Mouse (Mus musculus) erythroblast, adult 5-6 weeks (primary cell): ENCODE measurements around the gene Gdpgp1. TPM values are rescaled to one million over a fixed set of nuclear protein-coding genes. Genes with fewer than 3 reads are reported as not detected.

Experiments
- ATAC-seq: replicated peaks from 2 replicates; pipeline ENCODE4 v1.8.0; 2016; ENCODE audit warnings: moderate number of reproducible peaks, mild to moderate bottlenecking, moderate TSS enrichment, inconsistent platforms; ENCODE audit not compliant: poor library complexity, low FRiP score, severe bottlenecking
- total RNA-seq, 2 experiments: library from RNA; stranded (forward) in 1 of 2; stranded (reverse) in 1 of 2; fragments of 150-400 nt in 1 of 2; fragments of 200-764, 138-1000 nt in 1 of 2; gene quantifications; 2 replicates each; pipeline versions ENCODE4 v1.2.3 to v1.2.4; 2015 to 2017; ENCODE audit warnings: low replicate concordance in 2 of 2

Gdpgp1 gene
- total RNA-seq, 2 experiments from 2014 or later, result 0.77 to 0.94 TPM

DNA sequence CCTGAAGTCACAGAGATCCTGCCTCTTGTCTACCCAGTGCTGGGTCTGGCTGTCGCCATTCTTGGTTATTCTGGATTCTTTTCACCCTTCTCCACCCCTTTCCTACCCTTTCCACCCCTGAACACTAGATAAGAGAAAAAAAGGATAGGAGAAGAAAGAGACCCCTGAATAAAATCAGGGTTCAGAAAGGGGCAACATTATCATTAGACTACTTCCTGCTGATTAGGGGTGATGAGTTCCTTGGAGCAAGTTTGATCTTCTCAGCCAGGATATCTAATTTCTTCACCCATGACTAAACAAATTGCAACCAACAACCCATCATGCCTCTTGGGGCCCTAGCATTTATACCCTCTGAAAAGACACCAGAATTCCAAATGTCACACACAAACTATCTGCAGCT, 35.1 kb downstream of the Gdpgp1 start:
- no peak for ATAC-seq

DNA sequence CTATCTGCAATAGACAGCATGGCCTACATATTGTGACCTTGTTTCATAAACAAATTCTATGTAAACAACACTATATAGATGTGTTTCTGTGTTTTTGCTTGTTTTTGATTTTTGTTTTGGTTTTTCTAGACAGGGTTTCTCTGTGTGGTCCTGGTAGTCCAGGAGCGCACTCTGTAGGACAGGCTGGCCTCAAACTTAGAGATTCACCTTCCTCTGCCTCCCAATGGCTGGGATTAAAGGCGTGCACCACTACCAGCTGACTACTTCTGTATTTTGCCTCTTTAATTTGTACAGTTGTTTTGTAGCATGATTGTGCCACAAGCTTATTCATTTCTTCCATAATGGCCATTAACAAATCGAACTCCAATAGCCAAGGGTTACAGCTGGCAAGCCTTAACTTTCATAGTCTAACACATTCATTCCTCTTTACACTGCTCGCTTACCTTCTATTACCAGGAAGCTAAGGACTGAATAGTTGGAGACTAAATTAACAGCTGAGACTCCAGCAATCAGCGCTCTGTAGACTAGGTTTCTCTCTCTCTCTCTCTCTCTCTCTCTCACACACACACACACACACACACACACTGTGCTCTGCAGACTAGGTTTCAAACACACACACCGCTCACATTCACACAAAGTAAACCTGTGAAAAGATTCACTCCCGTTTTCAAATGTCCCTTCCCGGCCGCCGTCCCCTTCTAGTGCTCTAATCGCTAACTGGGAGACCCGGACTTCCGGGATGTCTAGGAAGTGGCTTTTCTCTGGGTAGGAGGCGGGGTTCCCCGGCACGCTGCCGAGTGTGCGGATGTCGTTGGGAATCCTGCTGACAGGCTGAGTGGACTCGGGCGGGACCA, 36.5 kb downstream of the Gdpgp1 start, which contains the start of gene Vps33b:
Gene Vps33b (plus strand): TSS at position 753 of the 854 bp plus-strand sequence.
- ATAC-seq, result peak; percentile 93

- peak; percentile 66 for ATAC-seq
These were observed 37.1 kb downstream of the Gdpgp1 start for GRCm38 (mm10) chr7:80269751-80270255.

DNA sequence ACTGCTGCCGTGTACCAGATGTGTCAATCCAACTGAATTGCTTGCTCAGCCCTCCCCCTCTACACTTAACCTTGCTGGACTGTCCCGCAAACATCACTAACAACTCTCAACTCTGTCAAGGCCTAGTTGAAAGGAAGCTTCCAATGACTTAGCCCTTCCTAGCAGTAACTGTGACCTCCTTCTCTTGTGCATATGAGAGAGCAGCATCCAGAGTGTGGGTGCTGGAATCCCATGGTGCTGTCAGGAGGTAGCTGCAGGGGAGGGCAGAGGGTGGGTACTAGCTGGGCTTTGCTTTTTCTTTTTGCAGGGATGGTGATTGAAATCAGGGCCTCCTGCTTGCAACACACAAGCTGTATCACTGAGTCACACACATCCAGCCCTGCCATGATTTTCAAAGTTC, 40.8 kb downstream of the Gdpgp1 start:
- no peak for ATAC-seq

DNA sequence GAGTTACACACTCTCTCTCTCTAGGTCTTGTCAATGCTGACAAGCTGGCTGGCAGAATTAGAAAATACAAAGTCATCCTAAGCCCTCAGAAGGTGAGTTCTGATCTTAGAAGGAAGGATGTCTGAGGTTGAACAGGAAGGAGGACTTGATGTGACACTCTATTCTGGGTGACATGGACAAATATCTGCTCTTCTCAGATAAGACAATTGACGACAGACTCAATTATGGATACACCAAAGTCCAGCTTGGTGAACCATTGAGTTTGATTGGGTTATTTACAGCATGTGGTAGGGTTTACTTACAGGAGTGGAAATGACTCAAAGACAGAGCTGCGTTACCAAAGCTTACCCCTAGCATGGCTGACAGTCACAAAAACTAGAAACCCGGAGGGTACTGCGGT, 43.7 kb downstream of the Gdpgp1 start:
- ATAC-seq, result no peak

DNA sequence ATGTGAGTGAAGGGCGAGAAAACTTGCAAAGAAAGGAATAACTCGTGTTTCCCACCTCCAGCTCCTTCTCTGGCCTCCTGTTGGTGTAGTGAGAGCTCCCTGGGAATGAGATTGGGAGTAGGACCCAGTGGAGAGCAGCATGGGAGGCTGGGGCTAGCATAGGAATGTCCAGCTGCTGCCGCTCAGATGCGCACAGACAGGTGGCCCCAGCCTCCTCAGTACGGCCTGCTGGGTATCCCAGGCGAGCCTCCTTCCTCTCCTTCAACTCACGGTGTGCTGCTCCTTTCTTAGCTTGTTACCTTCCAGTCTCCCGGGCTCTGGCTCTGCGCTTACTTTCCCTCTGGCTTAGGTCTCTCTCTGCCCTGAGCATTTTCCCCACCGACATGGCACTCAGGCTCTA, 47.4 kb downstream of the Gdpgp1 start:
- ATAC-seq, result no peak

- 0 out of 2 replicates have a peak, but pooled peaks have one; percentile 38 for ATAC-seq
These were observed 48.3 kb downstream of the Gdpgp1 start for GRCm38 (mm10) chr7:80280998-80281397.

- no peak for ATAC-seq
These were observed 49.0 kb downstream of the Gdpgp1 start for GRCm38 (mm10) chr7:80281646-80282045.

- no peak for ATAC-seq
These were observed 50.7 kb downstream of the Gdpgp1 start for GRCm38 (mm10) chr7:80283226-80283918.

DNA sequence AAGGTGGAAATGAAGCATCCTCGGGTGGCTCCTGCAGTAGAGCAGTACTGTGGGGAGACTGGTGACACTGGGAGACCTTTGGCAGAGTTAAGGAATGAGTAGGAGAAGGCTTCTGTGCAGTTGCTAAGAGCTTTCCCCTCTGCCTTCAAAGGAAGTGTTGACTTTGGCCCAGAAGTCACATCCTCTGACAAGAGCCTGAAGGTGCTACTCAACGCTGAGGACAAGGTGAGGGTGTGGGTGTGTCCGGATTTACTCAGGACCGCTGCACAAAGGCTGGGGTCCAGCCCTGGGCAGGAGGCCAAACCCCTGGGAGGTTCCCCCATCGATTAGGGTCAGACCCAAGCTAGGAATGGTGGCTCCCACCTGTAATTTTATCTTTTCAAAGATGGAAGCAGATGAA, 51.7 kb downstream of the Gdpgp1 start:
- ATAC-seq, result no peak

DNA sequence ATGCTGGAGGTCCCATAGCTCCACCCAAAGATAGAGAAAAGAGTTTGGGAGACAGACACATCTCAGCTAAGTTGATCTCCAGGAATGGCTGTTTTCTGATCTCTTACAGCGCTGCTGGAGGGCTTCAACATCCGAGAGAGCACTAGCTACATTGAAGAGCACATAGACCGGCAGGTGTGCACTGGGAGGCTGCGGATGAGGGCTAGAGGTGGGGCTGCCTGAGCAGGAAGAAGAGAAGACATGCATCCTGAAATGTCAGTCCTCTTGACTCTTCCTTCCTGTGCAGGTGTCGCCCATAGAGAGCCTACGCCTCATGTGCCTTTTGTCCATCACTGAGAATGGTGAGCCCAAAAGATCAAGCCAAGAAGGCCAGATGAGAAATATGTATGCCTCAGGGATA, 53.1 kb downstream of the Gdpgp1 start:
- no peak for ATAC-seq

DNA sequence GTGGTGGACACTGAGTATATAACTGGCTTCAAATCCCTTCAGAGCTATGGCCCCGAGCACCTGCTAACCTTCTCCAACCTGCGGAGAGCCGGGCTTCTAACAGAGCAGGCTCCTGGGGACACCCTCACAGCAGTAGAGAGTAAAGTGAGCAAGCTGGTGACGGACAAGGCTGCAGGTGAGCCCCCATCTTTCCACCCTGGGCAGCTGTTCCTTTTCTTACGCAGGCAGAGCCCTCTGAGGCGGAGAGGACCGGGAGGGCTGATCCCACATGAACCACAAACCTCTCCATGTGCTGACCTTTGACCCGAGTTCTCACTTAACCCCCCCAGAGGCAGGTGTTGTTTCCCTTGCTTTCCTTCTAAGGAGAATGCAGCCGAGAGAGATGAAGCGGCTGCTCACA, 55.1 kb downstream of the Gdpgp1 start:
- no peak for ATAC-seq

Other genes with a start within 250 kb of the Gdpgp1 start
- gene Zfp710, start 208.1 kb upstream of the Gdpgp1 start, total RNA-seq (2015; ENCODE audit: low replicate concordance), result 6.9 and 8.8 TPM in 2 replicates
- gene Zfp710, start 208.1 kb upstream of the Gdpgp1 start, total RNA-seq (2017; ENCODE audit: low replicate concordance), result 5.1 and 6.0 TPM in 2 replicates
- 20.3 and 31.3 TPM in 2 replicates for gene Idh2, start 117.5 kb upstream of the Gdpgp1 start, total RNA-seq (2015; ENCODE audit: low replicate concordance)
- 17.6 and 24.5 TPM in 2 replicates for gene Idh2, start 117.5 kb upstream of the Gdpgp1 start, total RNA-seq (2017; ENCODE audit: low replicate concordance)
- gene Sema4b, start 46.0 kb upstream of the Gdpgp1 start, total RNA-seq (2015; ENCODE audit: low replicate concordance), result 19.9 and 22.1 TPM in 2 replicates
- gene Sema4b, start 46.0 kb upstream of the Gdpgp1 start, total RNA-seq (2017; ENCODE audit: low replicate concordance), result 33.7 and 49.8 TPM in 2 replicates
- 21.3 and 41.8 TPM in 2 replicates for gene Cib1, start 52 bp upstream of the Gdpgp1 start, total RNA-seq (2015; ENCODE audit: low replicate concordance)
- 29.8 and 37.1 TPM in 2 replicates for gene Cib1, start 52 bp upstream of the Gdpgp1 start, total RNA-seq (2017; ENCODE audit: low replicate concordance)
- not detected in 2 replicates for gene Ttll13, start 13.5 kb downstream of the Gdpgp1 start, total RNA-seq (2015; ENCODE audit: low replicate concordance)
- gene Ttll13, start 13.5 kb downstream of the Gdpgp1 start, total RNA-seq (2017; ENCODE audit: low replicate concordance), result 1.5 TPM in 1 of 2 replicates, not detected in the other
- gene Ngrn, start 28.4 kb downstream of the Gdpgp1 start, total RNA-seq (2015; ENCODE audit: low replicate concordance), result 5.2 and 7.7 TPM in 2 replicates
- 5.6 and 9.9 TPM in 2 replicates for gene Ngrn, start 28.4 kb downstream of the Gdpgp1 start, total RNA-seq (2017; ENCODE audit: low replicate concordance)
- 3.8 and 12.7 TPM in 2 replicates for gene Vps33b, start 36.8 kb downstream of the Gdpgp1 start, total RNA-seq (2015; ENCODE audit: low replicate concordance)
- gene Vps33b, start 36.8 kb downstream of the Gdpgp1 start, total RNA-seq (2017; ENCODE audit: low replicate concordance), result 4.9 and 7.5 TPM in 2 replicates
- gene Prc1, start 61.6 kb downstream of the Gdpgp1 start, total RNA-seq (2015; ENCODE audit: low replicate concordance), result 59.4 and 74.7 TPM in 2 replicates
- 188 and 334 TPM in 2 replicates for gene Prc1, start 61.6 kb downstream of the Gdpgp1 start, total RNA-seq (2017; ENCODE audit: low replicate concordance)
- 2.5 and 18.8 TPM in 2 replicates for gene Rccd1, start 91.6 kb downstream of the Gdpgp1 start, total RNA-seq (2015; ENCODE audit: low replicate concordance)
- gene Rccd1, start 91.6 kb downstream of the Gdpgp1 start, total RNA-seq (2017; ENCODE audit: low replicate concordance), result 0.98 and 4.4 TPM in 2 replicates
- gene Unc45a, start 108.1 kb downstream of the Gdpgp1 start, total RNA-seq (2015; ENCODE audit: low replicate concordance), result 1.5 and 4.2 TPM in 2 replicates
- gene Unc45a, start 108.1 kb downstream of the Gdpgp1 start, total RNA-seq (2017; ENCODE audit: low replicate concordance), result 4.2 and 4.8 TPM in 2 replicates
- 2.3 TPM in 1 of 2 replicates, not detected in the other for gene Hddc3, start 110.2 kb downstream of the Gdpgp1 start, total RNA-seq (2015; ENCODE audit: low replicate concordance)
- gene Hddc3, start 110.2 kb downstream of the Gdpgp1 start, total RNA-seq (2017; ENCODE audit: low replicate concordance), result 2.6 TPM in 2 replicates
- 3.6 and 7.5 TPM in 2 replicates for gene Man2a2, start 138.5 kb downstream of the Gdpgp1 start, total RNA-seq (2015; ENCODE audit: low replicate concordance)
- 4.5 and 6.6 TPM in 2 replicates for gene Man2a2, start 138.5 kb downstream of the Gdpgp1 start, total RNA-seq (2017; ENCODE audit: low replicate concordance)
- gene Fes, start 155.1 kb downstream of the Gdpgp1 start, total RNA-seq (2015; ENCODE audit: low replicate concordance), result 56.5 and 60.0 TPM in 2 replicates
- 24.4 and 31.2 TPM in 2 replicates for gene Fes, start 155.1 kb downstream of the Gdpgp1 start, total RNA-seq (2017; ENCODE audit: low replicate concordance)
- 23.0 and 23.1 TPM in 2 replicates for gene Furin, start 172.6 kb downstream of the Gdpgp1 start, total RNA-seq (2015; ENCODE audit: low replicate concordance)
- 29.1 and 33.5 TPM in 2 replicates for gene Furin, start 172.6 kb downstream of the Gdpgp1 start, total RNA-seq (2017; ENCODE audit: low replicate concordance)